Mouse (Mus musculus): ENCODE measurements at regions not wholly inside any gene's neighbourhood (a gene's known extent, or its start where the extent isn't known, plus 50 kb on each side); places are given as distances from the start of the nearest gene placed in this dataset.

- no peak for TF ChIP-seq CTCF (IDR thresholded peaks at IDR 0.05; ENCODE audit: low read depth)
- TF ChIP-seq EP300 (IDR thresholded peaks at IDR 0.05; ENCODE audit: low read depth), result no peak
Observed at GRCm38 (mm10) chr14:15677218-15677617, 238.4 kb upstream of the Lrrc3b start.

Data from liver, embryonic 14.5 days (tissue).